10 mouse cellular contexts compared by ENCODE assay signal in genomic region chr4:141240617-141241016, GRCm38 (mm10). TPM values are rescaled to one million over a fixed set of nuclear protein-coding genes. Genes with fewer than 3 reads are reported as not detected.
DNase-seq lines count a peak whose midpoint lies in the region; ATAC-seq lines count a peak whose summit lies in the region.
"Had no signal": no experiment of that assay in that cellular context is flagged by ENCODE, and none has a peak within 500 bp of the region (broad histone marks: within the 10 kb centered on the region; RNA-seq: fewer than 3 reads in every experiment).

No protein-coding gene starts in this region.

- WGBS in heart, embryonic 10.5 days: 3% methylated on average over 14 of the region's 14 CpGs

- H3K27me3 ChIP-seq in heart, embryonic 10.5 days (ENCODE audit: insufficient read depth, poor library complexity, severe bottlenecking): peaks cover 96% of the 10 kb centered on the region

- H3K9me3 ChIP-seq in heart, embryonic 10.5 days: no peaks in the 10 kb centered on the region
- H3K9me3 ChIP-seq: G1E had no signal

- H3K4me3 ChIP-seq in heart, embryonic 10.5 days: peak overlapping the region; percentile 31

- peak; percentile 23; the same call in 1 of the 2 replicates for ATAC-seq in common myeloid progenitor, adult 5-6 weeks (replicated peaks; ENCODE audit: low read depth, poor library complexity, severe bottlenecking)
- ATAC-seq in activated CD4-positive, CD25-positive, alpha-beta regulatory T cell, adult 4 months: no peak

- H3K36me3 ChIP-seq in heart, embryonic 10.5 days: no peaks in the 10 kb centered on the region
- H3K36me3 ChIP-seq: G1E had no signal

- peaks cover 44% of the 10 kb centered on the region for H3K4me1 ChIP-seq in heart, embryonic 10.5 days

- intact Hi-C loops in heart, postnatal 36 days (cut with DNase I): no loop called here
- intact Hi-C loops in gastrocnemius, postnatal 14 days (cut with DNase I; ENCODE audit: low total_unique reads): no loop called here

- peak; percentile 91 for DNase-seq in heart, embryonic 10.5 days (ENCODE audit: low spot score)
- DNase-seq in heart, postnatal 36 days: no peak
- DNase-seq in kidney, adult 18-20 months: peak; percentile 78
- DNase-seq in lung, adult 18-20 months: peak; percentile 90 to 94
- DNase-seq in gastrocnemius, postnatal 14 days: no peak
- no peak for DNase-seq in right cerebral cortex, postnatal 10 days (ENCODE audit: low spot score in 2 of 2)

- H3K27ac ChIP-seq in heart, embryonic 10.5 days: no peak overlapping the region
- H3K27ac ChIP-seq: macrophage had no signal

RNA-seq across cellular contexts. Expression of gene Arhgef19, which starts 1.3 kb away (rescaled TPM):
- 1.2 and 3.7 TPM in 2 replicates for polyA plus RNA-seq in heart, embryonic 10.5 days (2016; fragmentation: Nextera tagmentation; extraction: Ambion mirVana)
- 10 to 100 TPM; 22.2 to 39.7 TPM for total RNA-seq in heart, postnatal 36 days (2021)
- total RNA-seq in common myeloid progenitor, adult 5-6 weeks (2017): not detected in 2 replicates
- polyA plus RNA-seq in activated CD4-positive, CD25-positive, alpha-beta regulatory T cell, adult 4 months (2017; shearing (Covaris generic)): not detected
- total RNA-seq in gastrocnemius, postnatal 14 days (2021): 1 to 10 TPM; 1.3 to 1.4 TPM
- total RNA-seq: G1E had no signal
- polyA plus RNA-seq: G1E, macrophage had no signal

RNA-seq across cellular contexts. Expression of gene Rsg1, which starts 26.9 kb away (rescaled TPM):
- 2.6 and 4.0 TPM in 2 replicates for polyA plus RNA-seq in heart, embryonic 10.5 days (2016; fragmentation: Nextera tagmentation; extraction: Ambion mirVana)
- total RNA-seq in heart, postnatal 36 days (2021): 1 to 10 TPM in 1 of 2 experiments, under 1 TPM in 1; 0.80 to 1.1 TPM
- total RNA-seq in common myeloid progenitor, adult 5-6 weeks (2017): 2.2 and 6.1 TPM in 2 replicates
- 1 to 10 TPM; 1.5 to 3.2 TPM for polyA plus RNA-seq in activated CD4-positive, CD25-positive, alpha-beta regulatory T cell, adult 4 months (2017; shearing (Covaris generic))
- total RNA-seq in gastrocnemius, postnatal 14 days (2021): under 1 TPM; 0.21 to 0.38 TPM
- polyA plus RNA-seq: macrophage had no signal

Comparison
In these comparisons a context has a peak if more than half of its experiments do, and no peak if none do; other contexts are left out.
1. DNase-seq: peak in heart, embryonic 10.5 days (single experiment), kidney, adult 18-20 months (single experiment) and lung, adult 18-20 months (2 of 2); none in heart, postnatal 36 days (0 of 2), gastrocnemius, postnatal 14 days (single experiment) and right cerebral cortex, postnatal 10 days (0 of 2).
2. RNA of gene Arhgef19, which starts 1.3 kb away (total RNA-seq): 22.2 to 39.7 TPM in heart, postnatal 36 days; 1.3 to 1.4 TPM in gastrocnemius, postnatal 14 days and not detected in common myeloid progenitor, adult 5-6 weeks; every median in the first group is over 4 times any median in the second.